Mouse (Mus musculus) neural tube, embryonic 14.5 days (tissue): ENCODE data around the gene Sncb. TPM values are rescaled to one million over a fixed set of nuclear protein-coding genes. Genes with fewer than 3 reads are reported as not detected.

ENCODE experiments used
- ATAC-seq: fragments of 200-750 bp; cut with Nextera tagmentation; 2 replicates; pipeline ENCODE4 v1.8.0; 2017; ENCODE audit warnings: low read depth, mild to moderate bottlenecking, moderate TSS enrichment, moderate library complexity
- H3K27ac ChIP-seq: fragments of 300-500 bp; sonication (generic); 2 replicates; pipeline ENCODE4 v1.5.1; 2014; ENCODE audit warnings: low read depth, mild to moderate bottlenecking, control low read depth, low read length, moderate library complexity, mixed read lengths
- H3K27me3 ChIP-seq: fragments of 300-500 bp; sonication (generic); 2 replicates; pipeline ENCODE4 v1.6.1; 2014; ENCODE audit warnings: low read length; ENCODE audit not compliant: control insufficient read depth, insufficient read depth
- H3K36me3 ChIP-seq: fragments of 300-500 bp; sonication (generic); 2 replicates; pipeline ENCODE4 v1.6.1; 2014; ENCODE audit warnings: low read length, mixed read lengths; ENCODE audit not compliant: control insufficient read depth, insufficient read depth
- H3K4me1 ChIP-seq: fragments of 300-500 bp; sonication (generic); 2 replicates; pipeline ENCODE4 v1.6.1; 2014; ENCODE audit warnings: low read length; ENCODE audit not compliant: control insufficient read depth, insufficient read depth
- H3K4me2 ChIP-seq: fragments of 300-500 bp; sonication (generic); 2 replicates; pipeline ENCODE4 v1.6.1; 2014; ENCODE audit warnings: mild to moderate bottlenecking, low read depth, low read length, control low read depth
- H3K4me3 ChIP-seq: fragments of 300-500 bp; sonication (generic); 2 replicates; pipeline ENCODE4 v1.5.1; 2014; ENCODE audit warnings: low read depth, low read length, control low read depth, mixed read lengths
- H3K9ac ChIP-seq: fragments of 300-500 bp; sonication (generic); replicated peaks from 2 replicates; pipeline ENCODE4 v1.6.1; 2014; ENCODE audit warnings: low read depth, mild to moderate bottlenecking, control low read depth, low read length, mixed read lengths
- H3K9me3 ChIP-seq: fragments of 300-500 bp; sonication (generic); 2 replicates; pipeline ENCODE4 v1.6.1; 2016; ENCODE audit warnings: low read length; ENCODE audit not compliant: control insufficient read depth
- WGBS: fragments of 180-500 bp; shearing (Covaris S2); extraction: QIAGEN DNeasy Blood & Tissue Kit; methylation state at CpG from one replicate; pipeline ENCODE4 v1.1.7; 2014; 5-methylcytosine and 5-hydroxymethylcytosine counted together
- polyA plus RNA-seq: library from polyadenylated mRNA; unstranded; fragments of >200 nt; fragmentation: Nextera tagmentation; extraction: Ambion mirVana; gene quantifications from 2 replicates; pipeline ENCODE4 v1.2.1, GENCODE M21; 2014

The Sncb gene
- polyA plus RNA-seq, 1 experiment from 2014 or later = 118 TPM

DNA sequence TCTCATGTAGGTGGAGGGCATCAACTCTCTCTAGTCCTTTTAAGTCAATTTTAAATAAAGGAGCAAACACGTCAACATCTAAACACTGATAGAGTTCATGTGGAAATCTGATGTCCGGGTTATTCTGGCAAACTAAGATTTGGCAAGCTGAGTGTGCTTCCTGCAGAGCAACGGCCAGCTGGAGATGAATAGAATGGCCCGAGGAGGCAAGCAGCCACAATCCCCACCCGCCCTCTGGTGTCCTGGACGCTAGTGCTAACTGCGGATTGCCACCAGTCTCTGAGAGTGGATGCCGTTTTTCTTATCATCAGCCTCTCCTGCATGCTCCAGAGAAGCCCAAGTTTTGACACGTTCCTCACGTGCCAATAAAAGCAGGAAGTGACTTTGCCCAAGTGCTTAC is 19.5 kb downstream of the Sncb start:
- WGBS = 37% methylated on average over 10 of the region's 10 CpGs
- H3K27ac ChIP-seq = no peak overlapping the region
- peak overlapping the region; percentile 75 for H3K4me2 ChIP-seq
- ATAC-seq = no peak
- no peaks in the 10 kb centered on the region for H3K27me3 ChIP-seq
- no peaks in the 10 kb centered on the region for H3K9me3 ChIP-seq
- H3K4me1 ChIP-seq = peaks cover 30% of the 10 kb centered on the region
- no peak overlapping the region for H3K4me3 ChIP-seq
- no peak overlapping the region for H3K9ac ChIP-seq
- no peaks in the 10 kb centered on the region for H3K36me3 ChIP-seq

DNA sequence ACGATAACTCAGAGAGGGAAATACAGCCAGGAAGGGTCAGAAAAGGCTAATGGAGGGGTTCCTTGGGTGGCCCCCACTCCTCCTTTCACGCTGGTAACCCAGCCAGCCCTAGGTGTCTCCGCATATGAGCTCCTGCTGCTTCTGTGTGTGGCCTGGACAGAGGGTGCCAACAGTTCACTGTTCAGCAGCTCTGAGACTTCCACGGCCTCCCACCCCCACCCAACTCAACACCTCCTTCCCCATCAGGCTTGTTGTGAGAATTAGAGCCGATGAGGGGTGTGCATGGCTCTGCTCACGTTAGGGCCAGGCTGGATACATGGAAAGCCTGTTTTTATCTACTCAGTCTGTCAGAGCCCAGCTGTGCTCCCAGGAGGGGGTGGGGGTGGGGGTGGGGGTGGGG is 20.3 kb downstream of the Sncb start:
- H3K9me3 ChIP-seq = no peaks in the 10 kb centered on the region
- peaks cover 30% of the 10 kb centered on the region for H3K4me1 ChIP-seq
- no peaks in the 10 kb centered on the region for H3K36me3 ChIP-seq
- H3K9ac ChIP-seq = no peak overlapping the region
- no peak overlapping the region for H3K27ac ChIP-seq
- no peaks in the 10 kb centered on the region for H3K27me3 ChIP-seq
- 44% methylated on average over 6 of the region's 6 CpGs for WGBS
- peak overlapping the region; percentile 14; the same call in 1 of the 2 replicates for H3K4me2 ChIP-seq
- H3K4me3 ChIP-seq = no peak overlapping the region
- no peak for ATAC-seq

DNA sequence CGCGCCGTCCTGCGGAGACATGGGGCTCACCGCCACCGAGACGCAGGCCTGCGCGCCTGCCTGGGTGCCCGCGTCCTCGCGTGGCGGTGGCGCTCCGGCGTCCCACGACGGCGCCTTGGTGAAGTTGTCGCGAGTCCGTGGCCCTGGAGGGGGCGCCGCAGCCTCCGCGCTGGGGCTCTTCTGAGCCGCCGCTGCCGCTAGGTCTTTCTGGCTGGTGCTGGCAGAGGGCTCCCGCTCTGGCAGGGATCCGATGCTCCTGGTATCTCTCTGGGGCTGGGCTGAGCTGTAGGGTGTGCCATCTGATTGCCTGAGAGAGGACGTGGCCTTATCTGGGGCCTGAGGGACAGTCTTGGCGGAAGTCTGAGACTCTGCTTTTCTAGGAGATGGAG is 28.2 kb downstream of the Sncb start:
- no peaks in the 10 kb centered on the region for H3K9me3 ChIP-seq
- H3K9ac ChIP-seq = no peak overlapping the region
- H3K4me3 ChIP-seq = peak overlapping the region; percentile 5; the same call in 1 of the 2 replicates
- peaks cover 6% of the 10 kb centered on the region; the same call in 1 of the 2 replicates for H3K4me1 ChIP-seq
- H3K27ac ChIP-seq = no peak overlapping the region
- H3K27me3 ChIP-seq = peaks cover 11% of the 10 kb centered on the region
- WGBS = 6% methylated on average over 33 of the region's 34 CpGs
- ATAC-seq = no peak
- H3K36me3 ChIP-seq = peaks cover 40% of the 10 kb centered on the region
- peak overlapping the region; percentile 39 for H3K4me2 ChIP-seq

DNA sequence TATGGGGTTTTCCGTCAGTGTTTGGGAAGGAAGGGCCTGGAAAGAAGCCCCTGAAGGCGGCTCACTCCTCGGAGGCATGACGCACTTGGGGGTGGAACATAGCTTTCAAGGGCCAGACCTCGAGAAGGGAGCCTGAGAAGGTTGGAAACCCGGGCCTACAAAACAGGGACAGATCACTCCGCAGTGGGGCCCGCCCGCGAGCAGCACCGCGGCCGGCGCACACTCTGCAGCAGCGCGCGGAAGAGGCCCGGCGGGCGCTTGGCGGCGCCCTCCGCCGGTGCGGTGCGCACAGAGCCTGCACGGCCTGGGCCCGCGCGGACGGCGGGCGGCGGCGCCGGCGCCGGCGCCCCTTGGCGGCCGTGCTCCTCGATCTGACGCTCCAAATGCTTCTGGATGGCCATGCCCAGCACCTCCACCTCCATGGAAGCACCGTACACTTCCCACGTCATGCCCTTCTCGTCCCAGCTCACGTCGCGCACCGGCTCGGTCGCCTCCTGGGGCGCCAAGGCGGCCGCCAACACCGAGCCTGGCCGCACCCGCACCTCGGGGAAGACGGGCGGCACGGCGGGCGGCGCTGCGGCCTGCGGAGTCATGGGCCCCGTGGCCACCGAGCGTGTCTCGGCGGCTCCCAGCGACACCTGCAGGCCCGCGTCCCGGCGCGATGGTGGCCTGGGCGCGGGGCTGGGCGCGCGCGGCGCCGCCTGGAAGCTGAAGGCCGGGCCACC is 28.7 kb downstream of the Sncb start:
- Histone ChIP-seq H3K4me3 (peak overlapping the region; percentile 5; the same call in 1 of the 2 replicates), H3K36me3 (peaks cover 40% of the 10 kb centered on the region), H3K9me3 (no peaks in the 10 kb centered on the region), H3K27me3 (peaks cover 11% of the 10 kb centered on the region), H3K4me1 (peaks cover 6% of the 10 kb centered on the region; the same call in 1 of the 2 replicates), H3K4me2 (peak overlapping the region; percentile 39), H3K9ac (no peak overlapping the region), H3K27ac (no peak overlapping the region)
- 2% methylated on average over 71 of the region's 87 CpGs for WGBS
- ATAC-seq = peak; percentile 52; the same call in 1 of the 2 replicates

DNA sequence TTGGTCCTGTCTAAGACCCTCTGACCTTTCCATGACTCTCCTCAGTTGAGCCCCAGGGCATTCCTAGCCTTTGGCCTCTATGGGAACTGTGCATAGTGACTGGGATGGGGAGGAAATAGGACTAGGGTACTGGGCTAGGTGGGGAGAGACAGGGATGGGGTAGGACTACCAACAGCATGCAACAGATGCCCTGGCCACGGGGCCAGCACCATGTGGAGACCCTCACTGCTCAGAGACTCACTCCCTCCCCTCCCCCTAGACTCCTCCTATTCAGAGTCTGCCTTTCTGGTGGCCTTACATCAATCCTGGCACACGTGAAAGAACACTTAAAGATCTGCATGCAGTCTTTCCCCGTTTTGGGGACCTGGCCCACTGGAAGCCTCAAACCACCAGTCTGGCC is 29.5 kb downstream of the Sncb start:
- H3K4me2 ChIP-seq = no peak overlapping the region
- H3K4me3 ChIP-seq = no peak overlapping the region
- peaks cover 6% of the 10 kb centered on the region; the same call in 1 of the 2 replicates for H3K4me1 ChIP-seq
- no peak overlapping the region for H3K9ac ChIP-seq
- peaks cover 11% of the 10 kb centered on the region for H3K27me3 ChIP-seq
- H3K36me3 ChIP-seq = peaks cover 40% of the 10 kb centered on the region
- no peak overlapping the region for H3K27ac ChIP-seq
- H3K9me3 ChIP-seq = no peaks in the 10 kb centered on the region
- no peak for ATAC-seq
- 34% methylated on average over 3 of the region's 3 CpGs for WGBS

DNA sequence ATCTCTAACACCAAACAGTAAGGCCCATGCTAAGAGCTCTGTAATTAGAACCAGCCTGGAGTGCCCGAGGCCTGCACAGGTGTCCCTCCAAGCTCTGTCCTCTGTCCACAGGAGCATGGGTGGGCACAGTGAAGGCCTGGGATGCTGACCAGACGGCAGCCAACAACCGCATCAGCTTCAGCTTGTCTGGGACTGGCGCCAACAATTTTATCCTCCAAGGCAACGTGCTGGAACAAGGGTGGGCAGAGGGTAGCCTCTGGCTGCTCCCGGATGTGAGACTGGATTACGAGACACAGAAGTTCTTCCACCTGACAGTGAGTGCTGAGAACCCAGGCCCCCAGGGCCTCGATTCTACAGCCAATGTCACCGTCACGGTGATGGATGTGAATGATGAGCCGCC is 40.3 kb downstream of the Sncb start:
- Histone ChIP-seq H3K9ac (no peak overlapping the region), H3K4me1 (no peaks in the 10 kb centered on the region), H3K4me2 (no peak overlapping the region), H3K9me3 (no peaks in the 10 kb centered on the region), H3K36me3 (no peaks in the 10 kb centered on the region), H3K27me3 (no peaks in the 10 kb centered on the region), H3K27ac (no peak overlapping the region), H3K4me3 (no peak overlapping the region)
- WGBS = 59% methylated on average over 11 of the region's 11 CpGs
- no peak for ATAC-seq

DNA sequence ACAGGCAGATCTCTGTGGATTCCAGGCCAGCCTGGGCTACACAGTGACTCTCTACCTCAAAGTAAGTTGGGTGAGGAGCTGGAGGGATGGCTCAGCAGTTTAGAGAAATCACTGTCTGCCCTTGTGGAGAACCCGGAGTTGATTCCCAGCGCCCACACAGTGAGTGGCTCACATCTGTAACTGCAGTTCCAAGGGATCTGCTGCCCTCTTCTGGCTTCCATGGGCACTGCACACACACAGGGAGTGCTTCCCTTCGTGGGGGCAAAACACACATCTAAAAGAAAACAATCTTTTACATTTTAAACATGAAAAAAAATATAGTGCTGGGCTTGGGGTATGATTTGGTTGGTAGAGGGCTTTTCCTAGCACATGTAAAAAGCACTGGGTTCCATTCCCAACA is 43.3 kb downstream of the Sncb start:
- Histone ChIP-seq H3K27me3 (no peaks in the 10 kb centered on the region), H3K4me3 (no peak overlapping the region), H3K9me3 (no peaks in the 10 kb centered on the region), H3K27ac (no peak overlapping the region), H3K9ac (no peak overlapping the region), H3K36me3 (no peaks in the 10 kb centered on the region), H3K4me2 (no peak overlapping the region), H3K4me1 (no peaks in the 10 kb centered on the region)
- no peak for ATAC-seq
- WGBS = 93% methylated on average over 3 of the region's 3 CpGs

DNA sequence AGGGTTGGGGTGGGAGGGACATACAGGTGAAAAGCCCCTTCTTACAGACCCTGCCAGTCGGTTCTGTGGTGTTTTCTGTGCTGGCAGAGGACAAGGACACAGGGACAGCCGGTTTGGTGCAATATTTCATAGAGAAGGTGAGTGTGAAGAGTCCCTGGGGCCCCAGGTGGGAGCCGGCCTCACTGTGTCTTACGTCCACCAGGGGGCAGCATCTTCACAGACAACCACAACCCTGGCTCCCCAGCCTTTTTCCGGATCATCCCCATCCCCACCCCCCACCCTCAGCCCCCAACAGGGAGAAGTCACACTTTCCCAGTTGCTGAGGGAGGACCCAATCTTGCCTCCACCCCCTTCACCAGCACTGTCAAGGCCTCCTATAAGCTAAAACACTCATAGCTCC is 49.5 kb downstream of the Sncb start:
- Histone ChIP-seq H3K36me3 (no peaks in the 10 kb centered on the region), H3K9me3 (no peaks in the 10 kb centered on the region), H3K9ac (no peak overlapping the region), H3K27me3 (no peaks in the 10 kb centered on the region), H3K4me3 (no peak overlapping the region), H3K4me2 (no peak overlapping the region), H3K27ac (no peak overlapping the region), H3K4me1 (no peaks in the 10 kb centered on the region)
- WGBS = 5% methylated on average over 5 of the region's 5 CpGs
- peak; percentile 24; the same call in 1 of the 2 replicates for ATAC-seq

DNA sequence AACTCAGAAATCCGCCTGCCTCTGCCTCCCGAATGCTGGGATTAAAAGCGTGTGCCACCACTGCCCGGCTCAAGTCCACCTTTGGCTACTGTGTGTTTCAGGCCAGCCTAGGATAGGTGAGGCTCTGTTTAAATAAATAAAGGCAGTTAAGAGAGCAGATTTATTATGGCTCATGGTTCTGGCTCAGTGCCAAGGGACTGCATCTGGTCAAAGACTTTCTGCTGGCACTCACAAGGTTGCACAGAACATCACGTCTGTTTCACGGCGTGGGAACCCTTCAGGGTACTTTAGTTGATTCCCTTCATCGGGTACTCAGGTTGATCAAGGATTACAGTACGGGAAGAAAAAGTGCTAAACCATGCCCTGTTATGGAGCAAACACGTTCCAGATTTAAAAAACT is 51.4 kb downstream of the Sncb start:
- WGBS = 64% methylated on average over 10 of the region's 10 CpGs
- H3K27me3 ChIP-seq = no peaks in the 10 kb centered on the region
- H3K4me1 ChIP-seq = no peaks in the 10 kb centered on the region
- no peak overlapping the region for H3K9ac ChIP-seq
- no peak overlapping the region for H3K4me3 ChIP-seq
- no peak for ATAC-seq
- H3K4me2 ChIP-seq = no peak overlapping the region
- H3K36me3 ChIP-seq = no peaks in the 10 kb centered on the region
- H3K27ac ChIP-seq = no peak overlapping the region
- H3K9me3 ChIP-seq = no peaks in the 10 kb centered on the region
